Mouse (Mus musculus) midbrain, embryonic 11.5 days (tissue): ENCODE data around the gene Lmo2. TPM values are rescaled to one million over a fixed set of nuclear protein-coding genes. Genes with fewer than 3 reads are reported as not detected.

Source experiments
- ATAC-seq: fragments of 200-750 bp; cut with Nextera tagmentation; 2 replicates; pipeline ENCODE4 v1.8.0; 2017; ENCODE audit warnings: moderate TSS enrichment, moderate library complexity; ENCODE audit not compliant: low FRiP score
- DNase-seq: peaks from one replicate; pipeline ENCODE4 v3.0.0; 2015; ENCODE audit warnings: low spot score; ENCODE audit errors: missing footprints
- H3K27ac ChIP-seq: fragments of 300-500 bp; sonication (generic); 2 replicates; pipeline ENCODE4 v1.5.1; 2014; ENCODE audit warnings: low read depth, low read length
- H3K27me3 ChIP-seq: fragments of 300-500 bp; sonication (generic); 2 replicates; pipeline ENCODE4 v1.6.1; 2014; ENCODE audit warnings: mild to moderate bottlenecking, low read length, moderate library complexity, mixed read lengths; ENCODE audit not compliant: control insufficient read depth, insufficient read depth
- H3K36me3 ChIP-seq: fragments of 300-500 bp; sonication (generic); 2 replicates; pipeline ENCODE4 v1.6.1; 2014; ENCODE audit warnings: mild to moderate bottlenecking, low read length, moderate library complexity, mixed read lengths; ENCODE audit not compliant: control insufficient read depth, insufficient read depth
- H3K4me1 ChIP-seq: fragments of 300-500 bp; sonication (generic); 2 replicates; pipeline ENCODE4 v1.6.1; 2014; ENCODE audit warnings: low read length; ENCODE audit not compliant: control insufficient read depth, insufficient read depth
- H3K4me2 ChIP-seq: fragments of 300-500 bp; sonication (generic); 2 replicates; pipeline ENCODE4 v1.6.1; 2014; ENCODE audit warnings: mild to moderate bottlenecking, moderate library complexity
- H3K4me3 ChIP-seq: fragments of 300-500 bp; sonication (generic); 2 replicates; pipeline ENCODE4 v1.5.1; 2014; ENCODE audit warnings: low read depth, low read length
- H3K9ac ChIP-seq: fragments of 300-500 bp; sonication (generic); 2 replicates; pipeline ENCODE4 v1.6.1; 2014; ENCODE audit warnings: low read length
- H3K9me3 ChIP-seq: fragments of 300-500 bp; sonication (generic); 2 replicates; pipeline ENCODE4 v1.6.1; 2016; ENCODE audit warnings: low read length; ENCODE audit not compliant: control insufficient read depth
- WGBS: fragments of 180-500 bp; shearing (Covaris S2); extraction: QIAGEN DNeasy Blood & Tissue Kit; methylation state at CpG from one replicate; pipeline ENCODE4 v1.1.7; 2014; 5-methylcytosine and 5-hydroxymethylcytosine counted together
- polyA plus RNA-seq: library from polyadenylated mRNA; unstranded; fragments of >200 nt; fragmentation: Nextera tagmentation; extraction: Ambion mirVana; gene quantifications from 2 replicates; pipeline ENCODE4 v1.2.1, GENCODE M21; 2014

The Lmo2 gene
- 25.8 and 28.6 TPM in 2 replicates for polyA plus RNA-seq

GRCm38 (mm10) chr2:103957649-103958546, at the start of gene Lmo2:
Lmo2 (plus strand) TSS chr2:103957986.
- no peaks in the 10 kb centered on the region for H3K9me3 ChIP-seq
- ATAC-seq = no peak
- 78% methylated on average over 10 of the region's 10 CpGs for WGBS

GRCm38 (mm10) chr2:103910601-103911000, 47.2 kb upstream of the Lmo2 start:
- Histone ChIP-seq H3K9me3 (no peaks in the 10 kb centered on the region), H3K36me3 (no peaks in the 10 kb centered on the region), H3K4me3 (no peak overlapping the region), H3K27me3 (no peaks in the 10 kb centered on the region), H3K27ac (no peak overlapping the region), H3K4me1 (no peaks in the 10 kb centered on the region), H3K9ac (no peak overlapping the region), H3K4me2 (no peak overlapping the region)
- DNase-seq (no peak), ATAC-seq (no peak)
- WGBS = 90% methylated on average over 5 of the region's 5 CpGs

More at GRCm38 (mm10) chr2:103957649-103958546, at the start of gene Lmo2:
- Histone ChIP-seq H3K4me3 (no peak within 1 kb of the TSS), H3K4me1 (no peaks in the 10 kb centered on the region), H3K36me3 (no peaks in the 10 kb centered on the region), H3K4me2 (no peak within 1 kb of the TSS), H3K27me3 (no peaks in the 10 kb centered on the region), H3K27ac (no peak within 1 kb of the TSS), H3K9ac (no peak within 1 kb of the TSS)
- DNase-seq = no peak

- Histone ChIP-seq H3K4me3 (no peak overlapping the region), H3K36me3 (no peaks in the 10 kb centered on the region), H3K9me3 (no peaks in the 10 kb centered on the region), H3K4me2 (no peak overlapping the region), H3K27me3 (no peaks in the 10 kb centered on the region), H3K27ac (no peak overlapping the region), H3K9ac (no peak overlapping the region), H3K4me1 (no peaks in the 10 kb centered on the region)
- ATAC-seq = no peak
- WGBS = 91% methylated on average over 16 of the region's 16 CpGs
- no peak for DNase-seq
Observed at GRCm38 (mm10) chr2:103912481-103913251, 45.1 kb upstream of the Lmo2 start.

GRCm38 (mm10) chr2:103913252-103913650, 44.5 kb upstream of the Lmo2 start:
- Histone ChIP-seq H3K9me3 (no peaks in the 10 kb centered on the region), H3K27me3 (no peaks in the 10 kb centered on the region), H3K4me3 (no peak overlapping the region), H3K4me1 (no peaks in the 10 kb centered on the region), H3K36me3 (no peaks in the 10 kb centered on the region), H3K9ac (no peak overlapping the region), H3K27ac (no peak overlapping the region), H3K4me2 (no peak overlapping the region)
- no peak for DNase-seq
- 86% methylated on average over 6 of the region's 6 CpGs for WGBS
- no peak for ATAC-seq

DNA sequence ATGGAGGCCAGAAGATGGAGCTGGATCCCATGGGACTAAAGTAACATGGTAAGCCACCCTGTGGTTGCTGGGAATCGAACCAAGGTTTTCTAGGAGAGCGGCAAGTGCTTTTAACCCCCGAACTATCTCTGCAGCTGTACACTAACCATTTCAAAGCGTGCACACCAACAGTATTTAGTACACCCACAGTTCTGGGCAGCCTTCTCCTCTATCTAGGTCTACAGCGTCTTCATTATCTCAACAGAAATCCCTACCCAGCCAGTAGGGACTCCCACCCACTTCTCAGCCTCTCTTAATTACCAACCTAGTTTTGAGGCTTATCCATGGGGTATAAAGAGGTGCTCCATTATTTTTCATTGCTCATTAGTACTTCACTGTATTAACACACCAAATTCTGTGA, 41.7 kb upstream of the Lmo2 start:
- no peak overlapping the region for H3K4me3 ChIP-seq
- no peak overlapping the region for H3K4me2 ChIP-seq
- H3K9me3 ChIP-seq = no peaks in the 10 kb centered on the region
- H3K4me1 ChIP-seq = no peaks in the 10 kb centered on the region
- no peak overlapping the region for H3K9ac ChIP-seq
- no peaks in the 10 kb centered on the region for H3K36me3 ChIP-seq
- DNase-seq (no peak), ATAC-seq (no peak)
- H3K27ac ChIP-seq = no peak overlapping the region
- 94% methylated on average over 5 of the region's 5 CpGs for WGBS
- H3K27me3 ChIP-seq = no peaks in the 10 kb centered on the region

DNA sequence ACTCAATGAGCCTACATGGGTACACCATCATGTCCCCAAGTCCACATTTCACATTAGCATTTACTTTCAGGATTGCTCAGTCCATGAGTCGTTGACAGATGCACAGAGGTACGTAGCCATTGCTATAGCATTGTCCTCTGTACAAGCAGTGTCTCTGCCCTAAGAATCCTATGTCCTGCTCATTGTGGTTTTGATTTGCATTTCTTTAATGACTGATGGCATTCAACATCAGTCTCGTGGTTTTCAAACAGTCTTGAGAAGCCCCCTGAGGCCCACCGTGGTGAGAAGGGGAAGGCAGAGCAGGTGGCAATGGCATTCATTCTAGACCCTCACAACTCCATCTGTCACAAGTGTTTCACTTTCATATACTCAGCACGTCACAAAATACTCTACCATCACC, 40.4 kb upstream of the Lmo2 start:
- H3K4me2 ChIP-seq = no peak overlapping the region
- WGBS = 78% methylated on average over 5 of the region's 5 CpGs
- no peak overlapping the region for H3K27ac ChIP-seq

DNA sequence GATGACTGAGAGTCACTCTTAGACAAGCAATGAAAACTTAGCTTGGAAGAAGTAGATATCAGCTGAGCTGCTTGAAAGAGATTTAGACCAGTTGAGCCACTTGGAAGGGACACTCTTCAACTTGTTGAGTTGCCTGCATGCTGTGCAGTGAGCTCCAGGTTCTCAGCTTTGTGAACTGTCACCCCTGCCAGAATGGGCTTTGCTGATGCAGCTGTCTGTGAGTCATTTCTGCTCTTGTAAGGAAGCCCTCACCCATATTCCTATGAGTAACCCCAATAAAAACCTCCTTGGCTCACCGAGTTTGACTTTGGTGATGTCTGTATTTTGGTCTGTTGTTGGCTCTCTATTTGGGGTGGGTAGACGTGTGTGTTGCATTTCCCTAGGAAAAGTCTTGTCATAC, 39.4 kb upstream of the Lmo2 start:
- Histone ChIP-seq H3K36me3 (no peaks in the 10 kb centered on the region), H3K27ac (no peak overlapping the region), H3K27me3 (no peaks in the 10 kb centered on the region), H3K9ac (no peak overlapping the region), H3K4me2 (no peak overlapping the region), H3K9me3 (no peaks in the 10 kb centered on the region), H3K4me1 (no peaks in the 10 kb centered on the region), H3K4me3 (no peak overlapping the region)
- WGBS = 88% methylated on average over 2 of the region's 2 CpGs
- ATAC-seq = no peak
- no peak for DNase-seq

More for the DNA sequence above, 40.4 kb upstream of the Lmo2 start:
- Histone ChIP-seq H3K27me3 (no peaks in the 10 kb centered on the region), H3K4me3 (no peak overlapping the region), H3K9me3 (no peaks in the 10 kb centered on the region), H3K9ac (no peak overlapping the region), H3K36me3 (no peaks in the 10 kb centered on the region), H3K4me1 (no peaks in the 10 kb centered on the region)
- ATAC-seq (no peak), DNase-seq (no peak)

DNA sequence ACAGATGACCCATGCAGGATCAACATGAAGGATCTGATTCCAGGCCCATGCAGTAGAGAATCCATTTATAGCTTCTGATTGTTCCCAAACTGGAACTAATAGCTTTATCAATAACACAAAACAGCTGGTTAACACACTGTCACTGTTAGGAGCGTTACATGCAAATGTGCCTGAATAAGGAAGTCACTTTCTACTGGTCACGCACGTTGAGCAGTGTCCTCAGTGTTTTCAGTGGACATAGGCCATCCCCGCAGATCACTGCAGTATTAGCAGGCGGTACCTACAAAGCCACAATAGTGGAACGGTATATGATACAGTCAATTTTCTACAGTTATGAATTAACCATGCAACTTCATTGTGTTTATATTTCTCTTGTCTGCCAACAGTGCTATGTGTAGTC, 38.3 kb upstream of the Lmo2 start:
- Histone ChIP-seq H3K9me3 (no peaks in the 10 kb centered on the region), H3K36me3 (no peaks in the 10 kb centered on the region), H3K4me3 (no peak overlapping the region), H3K27ac (no peak overlapping the region), H3K27me3 (no peaks in the 10 kb centered on the region), H3K4me1 (no peaks in the 10 kb centered on the region), H3K4me2 (no peak overlapping the region), H3K9ac (no peak overlapping the region)
- DNase-seq (no peak), ATAC-seq (no peak)
- 84% methylated on average over 6 of the region's 6 CpGs for WGBS

GRCm38 (mm10) chr2:103926586-103927113, 31.1 kb upstream of the Lmo2 start:
- Histone ChIP-seq H3K27me3 (no peaks in the 10 kb centered on the region), H3K27ac (no peak overlapping the region), H3K4me2 (no peak overlapping the region), H3K4me1 (no peaks in the 10 kb centered on the region), H3K4me3 (no peak overlapping the region), H3K9me3 (no peaks in the 10 kb centered on the region), H3K9ac (no peak overlapping the region), H3K36me3 (no peaks in the 10 kb centered on the region)
- 88% methylated on average over 4 of the region's 4 CpGs for WGBS
- no peak for DNase-seq
- no peak for ATAC-seq
